Comparison of ENCODE assay signal across 20 mouse cellular contexts in the genomic region with DNA sequence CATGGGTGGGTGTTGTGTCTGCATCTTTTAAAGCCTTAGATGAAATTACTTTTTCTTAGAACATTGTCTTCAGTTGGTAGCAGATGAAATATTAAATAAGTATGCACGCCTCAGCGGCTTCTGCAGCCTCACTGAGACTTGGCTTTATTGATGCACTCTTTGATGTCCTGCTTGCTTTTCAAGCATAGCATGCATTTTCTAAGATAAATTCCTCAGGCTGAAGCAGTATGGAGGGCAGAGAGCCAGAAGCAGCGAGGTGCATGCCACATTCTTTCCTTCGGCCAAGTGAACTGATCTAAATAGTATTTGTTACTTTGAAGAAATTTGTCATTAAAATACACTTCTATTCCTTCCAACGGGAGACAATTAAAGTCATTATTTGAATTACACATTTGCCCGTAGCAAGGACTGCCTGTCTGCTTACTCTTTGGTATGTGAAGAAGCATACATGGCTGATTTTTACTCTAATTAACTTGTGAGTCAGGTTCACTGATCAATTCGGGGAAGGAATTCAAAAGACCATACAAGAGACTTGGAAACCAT.
DNase-seq lines count a peak whose midpoint lies in the region; ATAC-seq and TF ChIP-seq lines count a peak whose summit lies in the region.
"Had no signal": no experiment of that assay in that cellular context is flagged by ENCODE, and none has a peak within 500 bp of the region (broad histone marks: within the 10 kb centered on the region; RNA-seq: fewer than 3 reads in every experiment).

No protein-coding gene starts in this region.

- no peaks in the 10 kb centered on the region for H3K27me3 ChIP-seq in hindbrain, embryonic 15.5 days
- no peaks in the 10 kb centered on the region for H3K27me3 ChIP-seq in hindbrain, embryonic 10.5 days (ENCODE audit: insufficient read depth, poor library complexity, severe bottlenecking)
- no peaks in the 10 kb centered on the region for H3K27me3 ChIP-seq in Patski
- H3K27me3 ChIP-seq in midbrain, embryonic 15.5 days (replicated peaks): no peaks in the 10 kb centered on the region
- H3K27me3 ChIP-seq: limb, embryonic 13.5 days; liver, embryonic 13.5 days; lung, embryonic 15.5 days; midbrain, embryonic 12.5 days had no signal

- in situ Hi-C loops in Patski (cut with MboI; ENCODE audit: low pct_unique_long_range_greater_than_20kb): no loop called here

- no peaks in the 10 kb centered on the region for H3K9me3 ChIP-seq in hindbrain, embryonic 15.5 days
- no peaks in the 10 kb centered on the region for H3K9me3 ChIP-seq in hindbrain, embryonic 10.5 days
- H3K9me3 ChIP-seq in midbrain, embryonic 15.5 days: no peaks in the 10 kb centered on the region
- H3K9me3 ChIP-seq: G1E; heart, embryonic 10.5 days; limb, embryonic 13.5 days; liver, embryonic 13.5 days; lung, embryonic 15.5 days; midbrain, embryonic 12.5 days had no signal

- WGBS in hindbrain, embryonic 15.5 days: 31% methylated on average over 7 of the region's 7 CpGs
- whole genome bisulfite sequencing in hindbrain, embryonic 10.5 days: 73% methylated on average over 7 of the region's 7 CpGs
- WGBS in midbrain, embryonic 15.5 days: 21% methylated on average over 7 of the region's 7 CpGs

- peak overlapping the region; percentile 40 for H3K27ac ChIP-seq in hindbrain, embryonic 15.5 days (replicated peaks)
- H3K27ac ChIP-seq in hindbrain, embryonic 10.5 days: no peak overlapping the region
- peak overlapping the region; percentile 55 for H3K27ac ChIP-seq in midbrain, embryonic 15.5 days
- H3K27ac ChIP-seq: heart, embryonic 10.5 days; kidney, postnatal 0 days; limb, embryonic 13.5 days; liver, embryonic 13.5 days; lung, embryonic 15.5 days; macrophage; midbrain, embryonic 12.5 days had no signal

- H3K9ac ChIP-seq in hindbrain, embryonic 15.5 days: 0 out of 2 replicates have a peak overlapping the region, but pooled peaks have one; percentile 1
- H3K9ac ChIP-seq in midbrain, embryonic 15.5 days: no peak overlapping the region
- H3K9ac ChIP-seq: limb, embryonic 13.5 days; liver, embryonic 13.5 days; lung, embryonic 15.5 days; midbrain, embryonic 12.5 days had no signal

- no peaks in the 10 kb centered on the region for H3K36me3 ChIP-seq in hindbrain, embryonic 15.5 days
- H3K36me3 ChIP-seq in hindbrain, embryonic 10.5 days: no peaks in the 10 kb centered on the region
- H3K36me3 ChIP-seq in midbrain, embryonic 15.5 days (replicated peaks): no peaks in the 10 kb centered on the region
- H3K36me3 ChIP-seq: G1E; heart, embryonic 10.5 days; limb, embryonic 13.5 days; liver, embryonic 13.5 days; lung, embryonic 15.5 days; midbrain, embryonic 12.5 days had no signal

- CTCF ChIA-PET in Patski (lab: Charles Lee): no interaction called here

- no peak for ATAC-seq in cerebellum, adult (ENCODE audit: insufficient number of reproducible peaks, low FRiP score, low TSS enrichment)
- no peak for ATAC-seq in hindbrain, embryonic 15.5 days (ENCODE audit: low FRiP score, low read depth)
- peak; percentile 25 for ATAC-seq in Patski
- peak; percentile 84 for ATAC-seq in midbrain, embryonic 15.5 days (replicated peaks)
- no peak for ATAC-seq in activated CD4-positive, CD25-positive, alpha-beta regulatory T cell, adult 4 months

- no peak overlapping the region for H3K4me3 ChIP-seq in hindbrain, embryonic 15.5 days
- no peak overlapping the region for H3K4me3 ChIP-seq in hindbrain, embryonic 10.5 days
- H3K4me3 ChIP-seq in midbrain, embryonic 15.5 days: no peak overlapping the region
- H3K4me3 ChIP-seq: heart, embryonic 10.5 days; limb, embryonic 13.5 days; liver, embryonic 13.5 days; lung, embryonic 15.5 days; midbrain, embryonic 12.5 days had no signal

- H3K4me2 ChIP-seq in hindbrain, embryonic 15.5 days: 0 out of 2 replicates have a peak overlapping the region, but pooled peaks have one; percentile 15
- H3K4me2 ChIP-seq in midbrain, embryonic 15.5 days: peak overlapping the region; percentile 2; the same call in 1 of the 2 replicates
- H3K4me2 ChIP-seq: limb, embryonic 13.5 days; liver, embryonic 13.5 days; lung, embryonic 15.5 days; midbrain, embryonic 12.5 days had no signal

- no peak for TF ChIP-seq CTCF in Patski (IDR thresholded peaks at IDR 0.05)

- H3K4me1 ChIP-seq in hindbrain, embryonic 15.5 days (replicated peaks): peaks cover 7% of the 10 kb centered on the region; the same call in 1 of the 2 replicates
- no peaks in the 10 kb centered on the region; the same call in 1 of the 2 replicates for H3K4me1 ChIP-seq in hindbrain, embryonic 10.5 days (replicated peaks)
- H3K4me1 ChIP-seq in midbrain, embryonic 15.5 days: peaks cover 5% of the 10 kb centered on the region; the same call in 1 of the 2 replicates
- H3K4me1 ChIP-seq: heart, embryonic 10.5 days; limb, embryonic 13.5 days; liver, embryonic 13.5 days; lung, embryonic 15.5 days; midbrain, embryonic 12.5 days had no signal

- POLR2A ChIA-PET in Patski (lab: Charles Lee): no interaction called here

- peak; percentile 9 to 15 for DNase-seq in cerebellum, postnatal 14 days
- no peak for DNase-seq in hindbrain, embryonic 10.5 days (ENCODE audit: low spot score)
- peak; percentile 20 for DNase-seq in Patski (ENCODE audit: low read depth, low spot score)
- DNase-seq in thymus, postnatal 36 days: no peak
- DNase-seq: adrenal gland, adult 2 months; cerebellum, adult 18-20 months; kidney, adult 18-20 months; liver, embryonic 13.5 days; thymus, postnatal 25 days had no signal

Comparison
In these comparisons a context has a peak if more than half of its experiments do, and no peak if none do; other contexts are left out.
1. DNase-seq: peak in cerebellum, postnatal 14 days (2 of 2) and Patski (single experiment); none in hindbrain, embryonic 10.5 days (single experiment) and thymus, postnatal 36 days (0 of 2).
2. ATAC-seq: peak in Patski (single experiment) and midbrain, embryonic 15.5 days (single experiment); none in cerebellum, adult (single experiment), hindbrain, embryonic 15.5 days (single experiment) and activated CD4-positive, CD25-positive, alpha-beta regulatory T cell, adult 4 months (single experiment).